Mouse (Mus musculus) liver, adult 2 months (tissue): ENCODE data around the gene Gm572.

Experiments
- CTCF ChIP-seq: fragments of 200-500 bp; IDR thresholded peaks from 2 replicates; pipeline ENCODE4 v1.5.1; 2011; ENCODE audit warnings: low read depth, low read length, control low read depth
- POLR2A ChIP-seq: fragments of 200-500 bp; IDR thresholded peaks from 2 replicates; pipeline ENCODE4 v1.6.1; 2011; ENCODE audit warnings: low read length, control low read depth; ENCODE audit not compliant: insufficient read depth; ENCODE audit errors: extremely low read depth

DNA sequence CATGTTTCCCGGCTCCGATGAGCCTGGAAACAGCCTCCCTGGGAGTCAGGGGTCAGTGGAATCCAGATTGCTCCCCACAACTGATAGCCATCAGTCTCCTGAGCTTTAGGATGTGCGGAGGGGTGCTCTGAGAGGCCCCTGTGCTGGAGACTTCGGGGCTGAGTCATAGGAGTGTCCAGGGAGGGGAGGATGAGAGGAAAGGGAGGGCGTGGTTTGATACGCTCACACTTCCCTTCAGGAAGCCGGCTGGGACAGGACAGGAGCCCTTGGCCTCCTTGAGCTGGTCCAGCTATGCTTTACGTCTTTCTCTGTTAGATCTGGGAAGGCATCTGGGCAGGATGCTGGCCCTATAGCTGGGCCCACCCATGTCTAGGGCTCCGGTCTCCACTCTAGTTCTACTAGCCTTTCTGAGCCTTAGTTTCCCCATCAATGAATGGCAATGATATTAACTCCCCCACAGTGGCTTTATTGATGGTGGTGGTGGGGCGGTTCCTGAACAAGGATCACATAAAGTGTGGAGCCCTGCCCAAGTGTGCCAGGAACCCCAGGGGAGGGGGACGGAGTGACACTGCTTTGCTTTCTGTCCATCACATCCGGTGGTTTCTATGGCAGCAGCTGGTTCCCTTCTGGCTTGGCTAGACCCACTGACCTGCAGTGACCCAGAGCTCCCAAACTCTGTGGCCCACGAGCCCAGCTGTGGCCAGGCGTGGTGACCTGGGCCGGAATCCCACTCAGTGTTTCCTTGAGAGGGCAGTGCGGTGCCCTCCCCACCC is 33.3 kb downstream of the Gm572 start:
- TF ChIP-seq POLR2A (no peak), CTCF (no peak)
